Mouse (Mus musculus) lung, postnatal 0 days (tissue): Measurements from ENCODE around the gene Hyal6.

ENCODE experiments used
- CTCF ChIP-seq: IDR thresholded peaks from 2 replicates; pipeline ENCODE4 v1.5.1; 2016; ENCODE audit warnings: antibody characterized with exemption, mild to moderate bottlenecking
- EP300 ChIP-seq: IDR thresholded peaks from 2 replicates; pipeline ENCODE4 v1.6.1; 2016; ENCODE audit warnings: antibody characterized with exemption, mild to moderate bottlenecking, control low read depth

GRCm38 (mm10) chr6:24687871-24688270, 45.2 kb upstream of the Hyal6 start:
- no peak for TF ChIP-seq CTCF
- no peak for TF ChIP-seq EP300
